Mouse (Mus musculus) heart, adult 2 months (tissue): ENCODE results near the gene 1700025G04Rik.

ENCODE experiments used
- CTCF ChIP-seq: fragments of 200-600 bp; IDR thresholded peaks from 2 replicates; pipeline ENCODE4 v1.8.1; 2022; ENCODE audit warnings: antibody characterized with exemption, mild to moderate bottlenecking, moderate library complexity
- EP300 ChIP-seq: fragments of 200-500 bp; IDR thresholded peaks from 2 replicates; pipeline ENCODE4 v1.6.1; 2011; ENCODE audit warnings: low read depth, low read length, control low read depth; ENCODE audit not compliant: insufficient read depth
- POLR2A ChIP-seq: fragments of 200-500 bp; IDR thresholded peaks from 2 replicates; pipeline ENCODE4 v1.6.1; 2011; ENCODE audit warnings: mild to moderate bottlenecking, low read depth, low read length, control low read depth; ENCODE audit not compliant: insufficient read depth

- no peak for TF ChIP-seq EP300
- no peak for TF ChIP-seq POLR2A
- no peak for TF ChIP-seq CTCF
These were observed 20.2 kb downstream of the 1700025G04Rik start for GRCm38 (mm10) chr1:152069745-152070144.
